Mouse (Mus musculus): ENCODE measurements at regions not wholly inside any gene's neighbourhood (a gene's known extent, or its start where the extent isn't known, plus 50 kb on each side); places are given as distances from the start of the nearest gene placed in this dataset.

DNA sequence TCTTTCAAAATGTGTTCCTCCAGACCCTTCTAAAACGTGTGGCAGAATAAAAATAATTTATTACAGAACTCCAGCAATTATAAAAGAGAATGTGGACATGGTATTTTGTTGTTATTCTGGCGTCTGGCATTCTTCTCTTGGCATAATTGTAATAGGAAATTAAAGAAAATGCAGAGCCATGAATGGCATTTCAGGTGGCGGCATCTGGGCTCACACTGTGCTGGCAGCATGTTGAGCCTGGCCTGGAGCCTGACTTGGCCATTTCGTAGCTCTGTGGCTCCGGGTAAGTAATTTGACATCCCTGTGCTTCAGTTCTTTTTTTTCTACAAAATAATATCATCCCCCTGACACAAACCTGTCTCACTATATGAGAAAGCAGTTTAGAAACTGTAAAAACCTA lies 168.0 kb upstream of the Thbs1 start:
- Histone ChIP-seq H3K4me3 (ENCODE audit: insufficient read depth, poor library complexity, severe bottlenecking) (no peak overlapping the region), H3ac (ENCODE audit: control insufficient read depth, insufficient read length, low read depth) (no peak overlapping the region), H3K27me3 (ENCODE audit: control insufficient read depth, insufficient read depth, insufficient read length) (no peaks in the 10 kb centered on the region), H3K79me2 (ENCODE audit: control insufficient read depth, insufficient read depth) (no peaks in the 10 kb centered on the region), H3K79me3 (ENCODE audit: low read depth) (no peaks in the 10 kb centered on the region), H3K36me3 (ENCODE audit: control insufficient read depth, insufficient read depth) (no peaks in the 10 kb centered on the region)
- TF ChIP-seq CTCF (IDR thresholded peaks at IDR 0.05; ENCODE audit: control insufficient read depth, insufficient read depth, insufficient read length) (no peak), FOSL1 (IDR thresholded peaks at IDR 0.05; ENCODE audit: insufficient read depth, low read length, poor library complexity, severe bottlenecking) (no peak), USF1 (IDR thresholded peaks at IDR 0.05; ENCODE audit: low read depth) (no peak), CEBPB (IDR thresholded peaks at IDR 0.05; ENCODE audit: low read depth) (no peak), MYOD1 (IDR thresholded peaks at IDR 0.05; ENCODE audit: control insufficient read depth, insufficient read length, low read depth) (no peak), MAX (IDR thresholded peaks at IDR 0.05) (no peak), MYOG (IDR thresholded peaks at IDR 0.05; ENCODE audit: control insufficient read depth, extremely low read depth, insufficient read length) (no peak)

DNA sequence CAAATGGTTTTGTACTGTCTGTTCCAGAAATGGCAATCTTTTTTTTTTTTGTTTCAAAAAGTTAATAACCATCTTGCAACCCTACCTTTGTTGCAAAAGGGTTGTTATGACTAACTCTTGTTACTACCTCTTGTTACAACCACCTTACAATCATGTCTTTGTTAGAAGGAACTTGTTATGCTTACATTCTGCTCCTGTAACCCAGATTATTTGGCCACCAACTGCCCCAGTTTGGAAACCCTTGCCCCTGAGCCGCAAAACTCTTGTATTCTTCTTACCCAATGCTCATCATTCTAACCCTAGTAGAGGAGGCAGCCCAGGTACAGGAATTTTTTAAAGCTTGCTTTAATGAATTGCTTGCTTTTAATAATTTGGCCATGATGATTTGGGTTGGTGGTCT lies 167.4 kb upstream of the Thbs1 start:
- Histone ChIP-seq H3K27me3 (ENCODE audit: control insufficient read depth, insufficient read depth, insufficient read length) (no peaks in the 10 kb centered on the region), H3K4me3 (ENCODE audit: insufficient read depth, poor library complexity, severe bottlenecking) (no peak overlapping the region), H3K36me3 (ENCODE audit: control insufficient read depth, insufficient read depth) (no peaks in the 10 kb centered on the region), H3K79me3 (ENCODE audit: low read depth) (no peaks in the 10 kb centered on the region), H3K79me2 (ENCODE audit: control insufficient read depth, insufficient read depth) (no peaks in the 10 kb centered on the region), H3ac (ENCODE audit: control insufficient read depth, insufficient read length, low read depth) (no peak overlapping the region)
- no peak for TF ChIP-seq MAX (IDR thresholded peaks at IDR 0.05)
- no peak for TF ChIP-seq FOSL1 (IDR thresholded peaks at IDR 0.05; ENCODE audit: insufficient read depth, low read length, poor library complexity, severe bottlenecking)
- no peak for TF ChIP-seq MYOD1 (IDR thresholded peaks at IDR 0.05; ENCODE audit: control insufficient read depth, insufficient read length, low read depth)
- TF ChIP-seq CTCF (IDR thresholded peaks at IDR 0.05; ENCODE audit: control insufficient read depth, insufficient read depth, insufficient read length): no peak
- TF ChIP-seq CEBPB (IDR thresholded peaks at IDR 0.05; ENCODE audit: low read depth): no peak
- no peak for TF ChIP-seq USF1 (IDR thresholded peaks at IDR 0.05; ENCODE audit: low read depth)
- no peak for TF ChIP-seq MYOG (IDR thresholded peaks at IDR 0.05; ENCODE audit: control insufficient read depth, extremely low read depth, insufficient read length)

DNA sequence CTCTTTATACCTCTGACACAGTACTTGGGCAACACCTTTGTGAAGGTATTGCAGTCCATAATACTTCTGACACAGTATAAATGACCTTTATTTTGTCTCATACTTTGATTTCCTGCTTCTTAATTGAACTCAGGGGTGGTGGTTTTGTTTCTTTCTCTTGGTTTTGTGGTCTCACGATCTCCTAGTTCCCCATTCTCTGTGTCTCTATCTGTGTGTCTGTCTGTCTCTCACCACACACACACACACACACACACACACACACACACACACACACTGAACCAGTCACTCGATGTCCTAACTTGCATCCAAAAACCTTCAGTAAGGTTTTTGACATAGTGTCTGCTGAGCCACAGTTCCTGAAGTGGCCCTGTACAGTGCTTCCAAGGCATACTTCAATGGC lies 166.7 kb upstream of the Thbs1 start:
- Histone ChIP-seq H3K79me2 (ENCODE audit: control insufficient read depth, insufficient read depth) (no peaks in the 10 kb centered on the region), H3ac (ENCODE audit: control insufficient read depth, insufficient read length, low read depth) (no peak overlapping the region), H3K27me3 (ENCODE audit: control insufficient read depth, insufficient read depth, insufficient read length) (no peaks in the 10 kb centered on the region), H3K4me3 (ENCODE audit: insufficient read depth, poor library complexity, severe bottlenecking) (no peak overlapping the region), H3K36me3 (ENCODE audit: control insufficient read depth, insufficient read depth) (no peaks in the 10 kb centered on the region), H3K79me3 (ENCODE audit: low read depth) (no peaks in the 10 kb centered on the region)
- TF ChIP-seq USF1 (IDR thresholded peaks at IDR 0.05; ENCODE audit: low read depth): no peak
- TF ChIP-seq CTCF (IDR thresholded peaks at IDR 0.05; ENCODE audit: control insufficient read depth, insufficient read depth, insufficient read length): no peak
- no peak for TF ChIP-seq FOSL1 (IDR thresholded peaks at IDR 0.05; ENCODE audit: insufficient read depth, low read length, poor library complexity, severe bottlenecking)

DNA sequence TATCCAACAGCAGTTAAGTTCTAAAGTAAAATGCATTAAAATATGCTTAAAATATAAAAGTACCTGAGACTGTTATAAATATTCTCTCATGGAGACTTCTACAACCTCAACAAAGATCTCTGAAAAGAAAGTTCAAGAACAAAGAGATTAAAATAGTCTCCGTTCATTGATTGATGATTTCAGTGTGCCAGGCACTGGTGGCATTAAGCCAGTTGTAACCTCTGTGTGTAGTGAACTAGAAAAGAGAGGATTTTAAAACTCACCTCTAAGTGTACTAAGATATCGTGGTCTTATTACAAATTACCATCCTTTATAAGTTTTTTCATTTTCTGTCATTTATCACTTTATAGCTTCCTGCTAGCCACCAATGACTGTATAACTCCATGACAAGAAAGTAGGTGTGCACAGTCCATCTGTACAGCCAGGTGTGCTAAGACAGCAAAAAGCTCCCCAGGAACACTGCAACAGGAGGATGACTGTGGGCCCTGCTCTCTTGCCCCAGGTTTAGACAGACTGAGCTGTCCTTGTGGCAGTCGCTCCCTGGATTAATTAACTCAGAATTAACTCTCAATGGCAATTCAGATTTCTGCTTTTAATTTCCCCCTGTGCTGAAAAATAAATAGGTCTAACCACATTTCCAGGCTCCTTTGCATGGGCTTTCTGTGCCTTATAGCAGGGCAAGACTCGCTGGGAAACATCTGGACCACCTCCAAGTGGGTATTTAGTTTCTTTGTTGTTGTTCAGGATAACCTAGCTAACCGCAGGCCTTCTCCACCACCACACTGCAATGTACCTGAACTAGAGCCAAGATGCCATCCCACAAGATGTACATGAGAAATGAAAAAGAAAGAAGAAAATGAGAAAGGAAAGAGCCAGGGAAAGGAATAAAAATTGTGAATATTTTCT lies 161.0 kb upstream of the Thbs1 start:
- no peak overlapping the region for H3ac ChIP-seq (ENCODE audit: control insufficient read depth, insufficient read length, low read depth)
- TF ChIP-seq MAX (IDR thresholded peaks at IDR 0.05) (no peak), MYOD1 (IDR thresholded peaks at IDR 0.05; ENCODE audit: control insufficient read depth, insufficient read length, low read depth) (no peak), CEBPB (IDR thresholded peaks at IDR 0.05; ENCODE audit: low read depth) (peak; percentile 2), MYOG (IDR thresholded peaks at IDR 0.05; ENCODE audit: control insufficient read depth, extremely low read depth, insufficient read length) (no peak), CTCF (IDR thresholded peaks at IDR 0.05; ENCODE audit: control insufficient read depth, insufficient read depth, insufficient read length) (no peak), USF1 (IDR thresholded peaks at IDR 0.05; ENCODE audit: low read depth) (no peak)
- no peaks in the 10 kb centered on the region for H3K79me3 ChIP-seq (ENCODE audit: low read depth)
- no peaks in the 10 kb centered on the region for H3K79me2 ChIP-seq (ENCODE audit: control insufficient read depth, insufficient read depth)
- H3K4me3 ChIP-seq (ENCODE audit: insufficient read depth, poor library complexity, severe bottlenecking): no peak overlapping the region
- no peaks in the 10 kb centered on the region for H3K27me3 ChIP-seq (ENCODE audit: control insufficient read depth, insufficient read depth, insufficient read length)
- no peaks in the 10 kb centered on the region for H3K36me3 ChIP-seq (ENCODE audit: control insufficient read depth, insufficient read depth)

DNA sequence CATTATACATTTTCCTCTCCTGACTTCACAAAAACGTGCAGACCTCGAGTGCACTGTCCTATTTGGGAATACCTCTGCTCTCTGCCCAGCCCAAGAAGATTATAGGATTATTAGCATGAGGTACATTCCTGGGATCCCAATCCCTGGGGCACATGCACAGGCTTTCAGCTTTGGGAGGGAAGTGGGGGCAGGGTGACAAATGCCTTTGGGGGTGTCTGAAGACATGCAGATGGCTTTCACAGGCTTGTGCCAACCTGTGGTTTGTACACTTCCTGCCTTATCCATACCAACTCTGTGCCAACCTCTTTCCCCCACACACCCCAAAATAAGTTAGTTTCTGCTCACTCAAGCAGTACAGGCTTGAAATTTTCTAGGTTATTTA lies 160.3 kb upstream of the Thbs1 start:
- Histone ChIP-seq H3K79me3 (ENCODE audit: low read depth) (no peaks in the 10 kb centered on the region), H3K27me3 (ENCODE audit: control insufficient read depth, insufficient read depth, insufficient read length) (no peaks in the 10 kb centered on the region), H3K4me3 (ENCODE audit: insufficient read depth, poor library complexity, severe bottlenecking) (no peak overlapping the region), H3K36me3 (ENCODE audit: control insufficient read depth, insufficient read depth) (no peaks in the 10 kb centered on the region), H3K79me2 (ENCODE audit: control insufficient read depth, insufficient read depth) (no peaks in the 10 kb centered on the region), H3ac (ENCODE audit: control insufficient read depth, insufficient read length, low read depth) (no peak overlapping the region)
- TF ChIP-seq MAX (IDR thresholded peaks at IDR 0.05) (peak; percentile 95), CEBPB (IDR thresholded peaks at IDR 0.05; ENCODE audit: low read depth) (no peak), USF1 (IDR thresholded peaks at IDR 0.05; ENCODE audit: low read depth) (peak; percentile 16), FOSL1 (IDR thresholded peaks at IDR 0.05; ENCODE audit: insufficient read depth, low read length, poor library complexity, severe bottlenecking) (no peak), MYOD1 (IDR thresholded peaks at IDR 0.05; ENCODE audit: control insufficient read depth, insufficient read length, low read depth) (peak; percentile 32), CTCF (IDR thresholded peaks at IDR 0.05; ENCODE audit: control insufficient read depth, insufficient read depth, insufficient read length) (no peak)

DNA sequence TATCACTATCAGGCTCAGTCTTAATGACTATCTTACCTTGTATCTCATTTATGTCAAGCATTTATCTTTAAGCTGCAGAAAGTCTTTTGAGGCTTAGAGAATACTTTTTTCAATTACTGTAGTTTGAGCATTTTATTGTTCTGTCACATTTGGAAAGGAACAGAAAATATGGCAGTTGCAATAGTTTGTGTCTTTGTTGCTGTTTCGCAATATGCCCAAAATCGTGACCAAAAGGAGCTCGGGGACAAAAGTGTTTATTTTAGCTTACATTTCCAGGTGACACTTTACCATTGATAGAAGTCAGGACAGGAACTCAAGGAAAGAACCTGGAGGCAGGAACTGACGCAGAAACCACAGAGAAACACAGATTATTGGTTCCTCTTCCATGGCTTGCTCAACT lies 152.9 kb upstream of the Thbs1 start:
- TF ChIP-seq CEBPB (IDR thresholded peaks at IDR 0.05; ENCODE audit: low read depth): peak; percentile 84
- no peak for TF ChIP-seq FOSL1 (IDR thresholded peaks at IDR 0.05; ENCODE audit: insufficient read depth, low read length, poor library complexity, severe bottlenecking)
- no peak for TF ChIP-seq MYOD1 (IDR thresholded peaks at IDR 0.05; ENCODE audit: control insufficient read depth, insufficient read length, low read depth)
- no peak for TF ChIP-seq MAX (IDR thresholded peaks at IDR 0.05)
- no peak for TF ChIP-seq MYOG (IDR thresholded peaks at IDR 0.05; ENCODE audit: control insufficient read depth, extremely low read depth, insufficient read length)
- no peak overlapping the region for H3ac ChIP-seq (ENCODE audit: control insufficient read depth, insufficient read length, low read depth)
- no peaks in the 10 kb centered on the region for H3K79me2 ChIP-seq (ENCODE audit: control insufficient read depth, insufficient read depth)
- no peaks in the 10 kb centered on the region for H3K79me3 ChIP-seq (ENCODE audit: low read depth)
- H3K36me3 ChIP-seq (ENCODE audit: control insufficient read depth, insufficient read depth): no peaks in the 10 kb centered on the region
- H3K4me3 ChIP-seq (ENCODE audit: insufficient read depth, poor library complexity, severe bottlenecking): no peak overlapping the region
- H3K27me3 ChIP-seq (ENCODE audit: control insufficient read depth, insufficient read depth, insufficient read length): no peaks in the 10 kb centered on the region

All from C2C12 (cell line).